Mouse (Mus musculus): Measurements from ENCODE around the gene Lat2. TPM values are rescaled to one million over a fixed set of nuclear protein-coding genes. Genes with fewer than 3 reads are reported as not detected.

Lat2 gene
- polyA plus RNA-seq, 1 experiment: 3.3 TPM

DNA sequence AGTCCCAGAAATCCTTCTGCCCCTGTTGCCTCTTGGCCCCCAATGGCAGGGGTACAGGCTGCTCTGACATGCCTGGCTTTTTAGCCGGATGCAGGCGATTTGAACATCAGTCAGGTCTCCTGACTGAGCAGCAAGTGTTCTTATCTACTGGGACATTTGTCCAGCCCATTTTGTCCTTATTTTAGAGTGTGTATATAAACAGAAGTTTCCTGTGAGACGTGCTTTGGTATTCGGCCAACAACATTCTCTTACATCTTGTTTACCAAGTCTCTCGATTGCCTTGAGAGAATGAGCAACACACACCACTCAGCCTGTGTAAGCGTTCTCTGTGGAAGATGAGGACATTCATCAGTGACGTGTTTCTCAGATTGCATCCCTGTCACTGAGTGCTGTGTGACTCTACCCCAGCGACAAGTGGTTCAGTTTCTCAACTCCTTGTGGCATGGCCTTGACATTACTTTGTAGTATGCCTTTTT, 29.9 kb upstream of the Lat2 start:
- Histone ChIP-seq H3K4me1 (ENCODE audit: control insufficient read depth, insufficient read depth, low read length) (peaks cover 2% of the 10 kb centered on the region; the same call in 1 of the 2 replicates), H3K27me3 (replicated peaks; ENCODE audit: control insufficient read depth, insufficient read depth, low read length) (no peaks in the 10 kb centered on the region), H3K27ac (ENCODE audit: insufficient read depth, low read depth, low read length) (peak overlapping the region; percentile 43; the same call in 1 of the 2 replicates), H3K36me3 (ENCODE audit: control insufficient read depth, insufficient read depth, low read length) (no peaks in the 10 kb centered on the region), H3K4me3 (ENCODE audit: insufficient read depth, low read depth, low read length) (no peak overlapping the region)
- TF ChIP-seq CTCF (conservative IDR thresholded peaks at IDR 0.05; ENCODE audit: insufficient read depth, insufficient read length, low read depth, low read length) (no peak), POLR2A (IDR thresholded peaks at IDR 0.05; ENCODE audit: low read depth, low read length) (no peak)
- DNase-seq: peak; percentile 52
- WGBS: 52% methylated on average over 8 of the region's 8 CpGs

GRCm38 (mm10) chr5:134644121-134644520, 29.3 kb upstream of the Lat2 start:
- peaks cover 4% of the 10 kb centered on the region; the same call in 1 of the 2 replicates for H3K4me1 ChIP-seq (ENCODE audit: control insufficient read depth, insufficient read depth, low read length)
- WGBS: 81% methylated on average over 1 of the region's 1 CpGs
- no peaks in the 10 kb centered on the region for H3K27me3 ChIP-seq (replicated peaks; ENCODE audit: control insufficient read depth, insufficient read depth, low read length)
- no peaks in the 10 kb centered on the region for H3K36me3 ChIP-seq (ENCODE audit: control insufficient read depth, insufficient read depth, low read length)
- TF ChIP-seq CTCF (conservative IDR thresholded peaks at IDR 0.05; ENCODE audit: insufficient read depth, insufficient read length, low read depth, low read length) (no peak), POLR2A (IDR thresholded peaks at IDR 0.05; ENCODE audit: low read depth, low read length) (no peak)
- no peak overlapping the region for H3K27ac ChIP-seq (ENCODE audit: insufficient read depth, low read depth, low read length)
- no peak overlapping the region for H3K4me3 ChIP-seq (ENCODE audit: insufficient read depth, low read depth, low read length)
- no peak for DNase-seq

DNA sequence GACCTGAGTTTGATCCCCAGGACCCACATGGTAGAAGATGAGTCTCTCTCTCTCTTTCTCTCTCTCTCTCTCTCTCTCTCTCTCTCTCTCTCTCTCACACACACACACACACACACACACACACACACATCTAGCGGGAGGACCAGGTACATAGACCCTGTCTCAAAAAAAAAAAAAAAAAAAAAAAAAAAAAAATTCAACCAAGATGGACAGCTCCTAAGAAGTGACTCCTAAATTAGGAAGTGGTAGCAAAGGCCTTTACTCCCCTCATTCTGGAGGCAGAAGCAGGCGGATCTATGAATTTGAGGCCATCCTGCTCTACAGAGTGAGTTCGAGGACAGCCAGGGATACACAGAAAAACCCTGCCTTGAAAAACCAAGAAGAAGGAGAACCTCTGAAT, 25.5 kb upstream of the Lat2 start:
- H3K4me3 ChIP-seq (ENCODE audit: insufficient read depth, low read depth, low read length): no peak overlapping the region
- DNase-seq: no peak
- no peak overlapping the region for H3K27ac ChIP-seq (ENCODE audit: insufficient read depth, low read depth, low read length)
- H3K36me3 ChIP-seq (ENCODE audit: control insufficient read depth, insufficient read depth, low read length): peaks cover 3% of the 10 kb centered on the region; the same call in 1 of the 2 replicates
- H3K4me1 ChIP-seq (ENCODE audit: control insufficient read depth, insufficient read depth, low read length): peaks cover 7% of the 10 kb centered on the region
- TF ChIP-seq POLR2A (IDR thresholded peaks at IDR 0.05; ENCODE audit: low read depth, low read length): no peak
- TF ChIP-seq CTCF (conservative IDR thresholded peaks at IDR 0.05; ENCODE audit: insufficient read depth, insufficient read length, low read depth, low read length): no peak
- no peaks in the 10 kb centered on the region for H3K27me3 ChIP-seq (replicated peaks; ENCODE audit: control insufficient read depth, insufficient read depth, low read length)
- WGBS: 96% methylated on average over 3 of the region's 3 CpGs

- no peak for TF ChIP-seq CTCF (conservative IDR thresholded peaks at IDR 0.05; ENCODE audit: insufficient read depth, insufficient read length, low read depth, low read length)
- TF ChIP-seq POLR2A (IDR thresholded peaks at IDR 0.05; ENCODE audit: low read depth, low read length): peak; percentile 87
- H3K36me3 ChIP-seq (ENCODE audit: control insufficient read depth, insufficient read depth, low read length): peaks cover 3% of the 10 kb centered on the region; the same call in 1 of the 2 replicates
- H3K4me1 ChIP-seq (ENCODE audit: control insufficient read depth, insufficient read depth, low read length): peaks cover 7% of the 10 kb centered on the region
- H3K27me3 ChIP-seq (replicated peaks; ENCODE audit: control insufficient read depth, insufficient read depth, low read length): no peaks in the 10 kb centered on the region
- H3K4me3 ChIP-seq (ENCODE audit: insufficient read depth, low read depth, low read length): peak within 1 kb of the TSS; percentile 73
- H3K27ac ChIP-seq (ENCODE audit: insufficient read depth, low read depth, low read length): peak within 1 kb of the TSS; percentile 83
- WGBS: under 1% methylated on average over 52 of the region's 52 CpGs
- DNase-seq: peak; percentile 98
Measured at GRCm38 (mm10) chr5:134639269-134639682, 24.5 kb upstream of the Lat2 start, which contains the start of gene Eif4h. Gene Eif4h (minus strand): TSS chr5:134639490.

DNA sequence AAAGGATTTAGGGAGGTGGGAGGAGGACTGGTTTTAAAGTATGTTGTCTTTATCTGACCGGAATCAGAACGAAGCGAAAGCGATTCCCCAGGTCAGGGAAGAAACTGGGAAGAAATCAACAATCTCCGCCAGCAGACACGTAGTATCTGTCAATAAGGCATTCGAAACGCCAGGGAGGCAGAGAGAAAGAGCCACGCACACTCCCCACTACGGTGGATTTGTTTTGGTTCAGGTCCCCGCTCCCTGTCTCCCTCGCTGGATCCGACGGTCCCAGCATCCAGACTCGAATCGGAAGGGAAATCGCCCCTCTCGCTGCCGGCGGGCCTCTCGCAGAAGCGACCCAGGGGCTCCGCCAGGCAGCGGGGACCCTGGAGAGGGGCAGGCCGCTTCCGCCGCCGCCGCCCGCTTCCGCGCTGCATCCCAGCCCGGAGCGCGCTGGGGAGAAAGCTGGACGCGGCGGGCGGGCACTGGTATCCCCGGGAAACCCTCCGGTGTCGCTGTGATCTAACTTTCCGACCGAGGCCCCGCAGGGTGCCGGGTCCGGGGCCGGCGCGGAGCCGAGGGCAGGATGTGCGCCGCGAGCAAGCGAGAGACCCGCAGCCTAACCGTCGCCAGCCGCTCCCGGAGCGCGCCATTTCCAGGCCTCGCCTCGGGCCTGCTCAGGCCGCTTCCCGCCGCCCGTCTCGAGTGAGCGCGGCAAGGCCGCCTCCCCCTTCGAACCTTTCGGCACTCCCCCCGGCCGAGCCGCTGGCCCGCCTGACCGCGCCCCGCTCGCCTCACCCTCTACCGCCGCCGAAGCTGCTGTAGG, 23.8 kb upstream of the Lat2 start:
- DNase-seq: no peak
- WGBS: under 1% methylated on average over 84 of the region's 85 CpGs
- Histone ChIP-seq H3K27me3 (replicated peaks; ENCODE audit: control insufficient read depth, insufficient read depth, low read length) (no peaks in the 10 kb centered on the region), H3K4me3 (ENCODE audit: insufficient read depth, low read depth, low read length) (peak overlapping the region; percentile 73), H3K36me3 (ENCODE audit: control insufficient read depth, insufficient read depth, low read length) (peaks cover 3% of the 10 kb centered on the region; the same call in 1 of the 2 replicates), H3K27ac (ENCODE audit: insufficient read depth, low read depth, low read length) (peak overlapping the region; percentile 83), H3K4me1 (ENCODE audit: control insufficient read depth, insufficient read depth, low read length) (peaks cover 7% of the 10 kb centered on the region)
- TF ChIP-seq CTCF (conservative IDR thresholded peaks at IDR 0.05; ENCODE audit: insufficient read depth, insufficient read length, low read depth, low read length) (no peak), POLR2A (IDR thresholded peaks at IDR 0.05; ENCODE audit: low read depth, low read length) (no peak)

GRCm38 (mm10) chr5:134637820-134638367, 23.1 kb upstream of the Lat2 start:
- H3K27me3 ChIP-seq (replicated peaks; ENCODE audit: control insufficient read depth, insufficient read depth, low read length): no peaks in the 10 kb centered on the region
- WGBS: 4% methylated on average over 5 of the region's 5 CpGs
- H3K36me3 ChIP-seq (ENCODE audit: control insufficient read depth, insufficient read depth, low read length): peaks cover 3% of the 10 kb centered on the region; the same call in 1 of the 2 replicates
- DNase-seq: no peak
- no peak overlapping the region for H3K27ac ChIP-seq (ENCODE audit: insufficient read depth, low read depth, low read length)
- peaks cover 7% of the 10 kb centered on the region for H3K4me1 ChIP-seq (ENCODE audit: control insufficient read depth, insufficient read depth, low read length)
- TF ChIP-seq CTCF (conservative IDR thresholded peaks at IDR 0.05; ENCODE audit: insufficient read depth, insufficient read length, low read depth, low read length) (no peak), POLR2A (IDR thresholded peaks at IDR 0.05; ENCODE audit: low read depth, low read length) (no peak)
- peak overlapping the region; percentile 73 for H3K4me3 ChIP-seq (ENCODE audit: insufficient read depth, low read depth, low read length)

- no peak for DNase-seq
- H3K36me3 ChIP-seq (ENCODE audit: control insufficient read depth, insufficient read depth, low read length): peaks cover 3% of the 10 kb centered on the region; the same call in 1 of the 2 replicates
- peaks cover 15% of the 10 kb centered on the region for H3K4me1 ChIP-seq (ENCODE audit: control insufficient read depth, insufficient read depth, low read length)
- TF ChIP-seq CTCF (conservative IDR thresholded peaks at IDR 0.05; ENCODE audit: insufficient read depth, insufficient read length, low read depth, low read length) (no peak), POLR2A (IDR thresholded peaks at IDR 0.05; ENCODE audit: low read depth, low read length) (no peak)
- no peak overlapping the region for H3K4me3 ChIP-seq (ENCODE audit: insufficient read depth, low read depth, low read length)
- H3K27me3 ChIP-seq (replicated peaks; ENCODE audit: control insufficient read depth, insufficient read depth, low read length): no peaks in the 10 kb centered on the region
- H3K27ac ChIP-seq (ENCODE audit: insufficient read depth, low read depth, low read length): no peak overlapping the region
- WGBS: 39% methylated on average over 2 of the region's 2 CpGs
Measured at GRCm38 (mm10) chr5:134632841-134633240, 18.0 kb upstream of the Lat2 start.
